Mouse (Mus musculus) hindbrain, embryonic 13.5 days (tissue): ENCODE data around the gene Tekt5. TPM values are rescaled to one million over a fixed set of nuclear protein-coding genes. Genes with fewer than 3 reads are reported as not detected.

Source experiments
- ATAC-seq: fragments of 200-750 bp; cut with Nextera tagmentation; 2 replicates; pipeline ENCODE4 v1.8.0; 2017; ENCODE audit warnings: moderate TSS enrichment; ENCODE audit not compliant: low FRiP score
- H3K27ac ChIP-seq: fragments of 300-500 bp; sonication (generic); 2 replicates; pipeline ENCODE4 v1.5.1; 2015; ENCODE audit warnings: inconsistent platforms, mild to moderate bottlenecking, moderate library complexity
- H3K27me3 ChIP-seq: fragments of 300-500 bp; sonication (generic); 2 replicates; pipeline ENCODE4 v1.6.1; 2015; ENCODE audit warnings: mild to moderate bottlenecking, inconsistent platforms
- H3K36me3 ChIP-seq: fragments of 300-500 bp; sonication (generic); 2 replicates; pipeline ENCODE4 v1.6.1; 2015; ENCODE audit warnings: mild to moderate bottlenecking, inconsistent platforms
- H3K4me1 ChIP-seq: fragments of 300-500 bp; sonication (generic); replicated peaks from 2 replicates; pipeline ENCODE4 v1.6.1; 2015; ENCODE audit warnings: inconsistent platforms
- H3K4me2 ChIP-seq: fragments of 300-500 bp; sonication (generic); 2 replicates; pipeline ENCODE4 v1.6.1; 2015; ENCODE audit warnings: inconsistent platforms, mild to moderate bottlenecking, moderate library complexity
- H3K4me3 ChIP-seq: fragments of 300-500 bp; sonication (generic); 2 replicates; pipeline ENCODE4 v1.5.1; 2015; ENCODE audit warnings: mild to moderate bottlenecking, inconsistent platforms
- H3K9ac ChIP-seq: fragments of 300-500 bp; sonication (generic); 2 replicates; pipeline ENCODE4 v1.6.1; 2015; ENCODE audit warnings: mild to moderate bottlenecking, inconsistent platforms
- H3K9me3 ChIP-seq: fragments of 300-500 bp; sonication (generic); 2 replicates; pipeline ENCODE4 v1.6.1; 2016; ENCODE audit warnings: inconsistent platforms
- WGBS: fragments of 180-500 bp; shearing (Covaris S2); methylation state at CpG from one replicate; pipeline ENCODE4 v1.1.7; 2015; 5-methylcytosine and 5-hydroxymethylcytosine counted together
- polyA plus RNA-seq: library from polyadenylated mRNA; unstranded; fragments of >200 nt; fragmentation: Nextera tagmentation; extraction: Ambion mirVana; gene quantifications from 2 replicates; pipeline ENCODE4 v1.2.1, GENCODE M21; 2015

Gene Tekt5
- polyA plus RNA-seq, 1 experiment from 2014 or later = 5.4 TPM

DNA sequence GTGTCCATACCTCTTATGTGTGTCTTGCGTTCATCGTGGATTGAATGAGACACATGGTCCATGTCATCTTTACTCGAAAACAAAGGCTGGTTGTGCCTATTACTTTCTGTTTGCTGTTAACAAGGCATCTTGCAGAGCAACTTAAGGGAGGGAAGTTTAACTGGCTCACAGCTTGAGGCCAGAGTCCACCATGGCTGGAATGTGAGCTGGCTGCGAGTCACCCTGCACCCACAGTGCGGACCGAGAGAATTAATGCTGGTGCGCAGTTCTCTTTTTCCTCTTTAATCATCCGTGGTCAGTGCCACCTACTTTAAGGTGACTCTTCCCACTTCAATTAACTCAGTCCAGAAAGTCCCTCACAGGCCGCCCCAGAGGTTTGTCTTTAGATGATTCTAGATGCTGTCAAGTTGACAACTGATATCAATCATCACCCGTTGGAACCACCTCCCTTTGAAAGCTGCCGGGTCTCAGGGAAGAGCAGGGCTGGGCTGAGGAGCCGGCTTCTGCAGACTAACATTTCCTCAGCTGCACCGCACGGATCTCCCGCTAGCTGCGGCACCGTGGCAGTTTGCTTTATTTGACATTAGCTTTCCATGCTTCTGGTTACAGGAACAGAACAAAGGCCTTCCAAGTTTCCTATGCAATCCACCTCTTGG is 75.2 kb downstream of the Tekt5 start:
- H3K9me3 ChIP-seq = no peaks in the 10 kb centered on the region
- 56% methylated on average over 17 of the region's 17 CpGs for WGBS
- H3K9ac ChIP-seq = no peak overlapping the region
- no peaks in the 10 kb centered on the region for H3K36me3 ChIP-seq
- no peak overlapping the region for H3K27ac ChIP-seq
- 0 out of 2 replicates have a peak, but pooled peaks cover 2% of the 10 kb centered on the region for H3K27me3 ChIP-seq
- no peaks in the 10 kb centered on the region for H3K4me1 ChIP-seq
- ATAC-seq = no peak
- H3K4me3 ChIP-seq = no peak overlapping the region
- no peak overlapping the region for H3K4me2 ChIP-seq

GRCm38 (mm10) chr16:10317197-10317544 is 78.1 kb downstream of the Tekt5 start:
- Histone ChIP-seq H3K27ac (no peak overlapping the region), H3K27me3 (peaks cover 24% of the 10 kb centered on the region), H3K36me3 (no peaks in the 10 kb centered on the region), H3K4me3 (no peak overlapping the region), H3K4me1 (peaks cover 10% of the 10 kb centered on the region), H3K9me3 (no peaks in the 10 kb centered on the region), H3K9ac (no peak overlapping the region), H3K4me2 (no peak overlapping the region)
- 60% methylated on average over 4 of the region's 4 CpGs for WGBS
- no peak for ATAC-seq

- H3K4me3 ChIP-seq = no peak overlapping the region
- no peaks in the 10 kb centered on the region for H3K36me3 ChIP-seq
- no peak for ATAC-seq
- H3K27me3 ChIP-seq = peaks cover 26% of the 10 kb centered on the region
- 83% methylated on average over 10 of the region's 10 CpGs for WGBS
- H3K4me2 ChIP-seq = no peak overlapping the region
- peaks cover 10% of the 10 kb centered on the region for H3K4me1 ChIP-seq
- H3K27ac ChIP-seq = no peak overlapping the region
- H3K9ac ChIP-seq = no peak overlapping the region
- H3K9me3 ChIP-seq = no peaks in the 10 kb centered on the region
Observed at GRCm38 (mm10) chr16:10316493-10317196, 78.6 kb downstream of the Tekt5 start.

- 1% methylated on average over 30 of the region's 40 CpGs for WGBS
- peak; percentile 59 for ATAC-seq
- Histone ChIP-seq H3K9ac (peak within 1 kb of the TSS; percentile 67), H3K27me3 (peaks cover 32% of the 10 kb centered on the region), H3K27ac (no peak within 1 kb of the TSS), H3K4me3 (peak within 1 kb of the TSS; percentile 45), H3K4me2 (peak within 1 kb of the TSS; percentile 85), H3K36me3 (no peaks in the 10 kb centered on the region), H3K9me3 (no peaks in the 10 kb centered on the region), H3K4me1 (peaks cover 10% of the 10 kb centered on the region)
Observed at GRCm38 (mm10) chr16:10313646-10314088, 81.6 kb downstream of the Tekt5 start, which contains the start of gene Emp2. TSS of gene Emp2 (minus strand) at chr16:10313968.

DNA sequence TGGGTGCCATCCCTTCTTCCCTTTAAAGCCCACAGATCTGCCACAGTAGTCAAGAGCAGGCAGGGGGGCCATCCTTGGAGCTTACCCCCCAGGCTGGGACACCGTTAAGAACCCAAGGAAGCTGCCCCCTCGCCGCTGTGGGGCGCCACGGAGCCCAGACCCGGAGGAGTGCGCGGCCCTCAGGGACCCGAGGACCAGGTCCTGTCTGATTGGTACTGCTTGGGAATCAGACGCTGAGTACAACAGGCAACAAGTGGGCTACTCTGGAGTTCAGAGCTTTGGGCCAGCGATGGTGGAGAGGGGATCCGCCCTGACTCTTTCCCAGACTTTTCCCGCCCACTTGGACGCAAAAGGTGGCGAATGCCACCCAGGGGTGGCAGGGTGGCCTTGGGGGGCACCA is 82.1 kb downstream of the Tekt5 start:
- Histone ChIP-seq H3K27ac (no peak overlapping the region), H3K27me3 (peaks cover 32% of the 10 kb centered on the region)

GRCm38 (mm10) chr16:10311989-10312388 is 83.3 kb downstream of the Tekt5 start:
- Histone ChIP-seq H3K4me2 (no peak overlapping the region), H3K9ac (no peak overlapping the region), H3K9me3 (no peaks in the 10 kb centered on the region), H3K27ac (no peak overlapping the region), H3K4me3 (no peak overlapping the region), H3K4me1 (peaks cover 10% of the 10 kb centered on the region), H3K36me3 (no peaks in the 10 kb centered on the region), H3K27me3 (peaks cover 32% of the 10 kb centered on the region)
- WGBS = 86% methylated on average over 3 of the region's 4 CpGs
- ATAC-seq = no peak

More for the DNA sequence above, 82.1 kb downstream of the Tekt5 start:
- Histone ChIP-seq H3K9me3 (no peaks in the 10 kb centered on the region), H3K4me3 (peak overlapping the region; percentile 45), H3K4me1 (peaks cover 10% of the 10 kb centered on the region), H3K4me2 (peak overlapping the region; percentile 85), H3K9ac (peak overlapping the region; percentile 67), H3K36me3 (no peaks in the 10 kb centered on the region)
- ATAC-seq = no peak; the same call in 1 of the 2 replicates
- 7% methylated on average over 15 of the region's 15 CpGs for WGBS

- no peak overlapping the region for H3K4me3 ChIP-seq
- H3K4me1 ChIP-seq = peaks cover 10% of the 10 kb centered on the region
- WGBS = 53% methylated on average over 3 of the region's 3 CpGs
- no peak overlapping the region for H3K27ac ChIP-seq
- no peak overlapping the region for H3K4me2 ChIP-seq
- no peaks in the 10 kb centered on the region for H3K9me3 ChIP-seq
- no peak overlapping the region for H3K9ac ChIP-seq
- no peak for ATAC-seq
- H3K27me3 ChIP-seq = peaks cover 32% of the 10 kb centered on the region
- H3K36me3 ChIP-seq = no peaks in the 10 kb centered on the region
Observed at GRCm38 (mm10) chr16:10311086-10311485, 84.2 kb downstream of the Tekt5 start.

GRCm38 (mm10) chr16:10310507-10310906 is 84.8 kb downstream of the Tekt5 start:
- Histone ChIP-seq H3K9ac (no peak overlapping the region), H3K4me2 (no peak overlapping the region), H3K9me3 (no peaks in the 10 kb centered on the region), H3K27me3 (peaks cover 29% of the 10 kb centered on the region), H3K27ac (no peak overlapping the region), H3K4me1 (peaks cover 10% of the 10 kb centered on the region), H3K36me3 (no peaks in the 10 kb centered on the region), H3K4me3 (no peak overlapping the region)
- 86% methylated on average over 5 of the region's 5 CpGs for WGBS
- ATAC-seq = no peak

Other genes with a start within 250 kb of the Tekt5 start
- 0.34 and 0.65 TPM in 2 replicates for gene Rpl39l, start 225.3 kb downstream of the Tekt5 start, polyA plus RNA-seq
- 0.14 and 0.18 TPM in 2 replicates for gene Atf7ip2, start 202.8 kb downstream of the Tekt5 start, polyA plus RNA-seq
- gene Emp2, start 81.5 kb downstream of the Tekt5 start, polyA plus RNA-seq = 7.4 and 7.8 TPM in 2 replicates
- 45.3 and 49.2 TPM in 2 replicates for gene Nubp1, start 16.5 kb upstream of the Tekt5 start, polyA plus RNA-seq
- 43.1 and 47.3 TPM in 2 replicates for gene Tvp23a, start 51.9 kb upstream of the Tekt5 start, polyA plus RNA-seq
- gene Ciita, start 84.6 kb upstream of the Tekt5 start, polyA plus RNA-seq = 0.79 and 0.83 TPM in 2 replicates
- 15.5 and 18.0 TPM in 2 replicates for gene Dexi, start 147.6 kb upstream of the Tekt5 start, polyA plus RNA-seq
- 69.7 and 71.6 TPM in 2 replicates for gene Clec16a, start 149.8 kb upstream of the Tekt5 start, polyA plus RNA-seq